Mouse (Mus musculus) neural tube, embryonic 12.5 days (tissue): ENCODE data around the gene Spag8. TPM values are rescaled to one million over a fixed set of nuclear protein-coding genes. Genes with fewer than 3 reads are reported as not detected.
A peak's percentile ranks its signal among the peaks of the same experiment; 100 is the strongest.

Experiments
- ATAC-seq: fragments of 200-750 bp; cut with Nextera tagmentation; 2 replicates; pipeline ENCODE4 v1.8.0; 2017; ENCODE audit warnings: low read depth, mild to moderate bottlenecking, moderate TSS enrichment, moderate library complexity; ENCODE audit not compliant: low FRiP score
- H3K27ac ChIP-seq: fragments of 300-500 bp; sonication (generic); 2 replicates; pipeline ENCODE4 v1.5.1; 2016
- H3K27me3 ChIP-seq: fragments of 300-500 bp; sonication (generic); replicated peaks from 2 replicates; pipeline ENCODE4 v1.6.1; 2016; ENCODE audit warnings: mild to moderate bottlenecking
- H3K36me3 ChIP-seq: fragments of 300-500 bp; sonication (generic); 2 replicates; pipeline ENCODE4 v1.6.1; 2016; ENCODE audit warnings: mild to moderate bottlenecking
- H3K4me1 ChIP-seq: fragments of 300-500 bp; sonication (generic); 2 replicates; pipeline ENCODE4 v1.6.1; 2016
- H3K4me2 ChIP-seq: fragments of 300-500 bp; sonication (generic); replicated peaks from 2 replicates; pipeline ENCODE4 v1.6.1; 2016; ENCODE audit warnings: mild to moderate bottlenecking
- H3K4me3 ChIP-seq: fragments of 300-500 bp; sonication (generic); 2 replicates; pipeline ENCODE4 v1.5.1; 2016
- H3K9ac ChIP-seq: fragments of 300-500 bp; sonication (generic); 2 replicates; pipeline ENCODE4 v1.6.1; 2016; ENCODE audit warnings: mild to moderate bottlenecking
- H3K9me3 ChIP-seq: fragments of 300-500 bp; sonication (generic); 2 replicates; pipeline ENCODE4 v1.6.1; 2016; ENCODE audit warnings: mild to moderate bottlenecking
- WGBS: fragments of 180-500 bp; shearing (Covaris S2); methylation state at CpG from one replicate; pipeline ENCODE4 v1.1.7; 2016; 5-methylcytosine and 5-hydroxymethylcytosine counted together
- polyA plus RNA-seq: library from polyadenylated mRNA; unstranded; fragments of >200 nt; fragmentation: Nextera tagmentation; extraction: Ambion mirVana; gene quantifications from 2 replicates; pipeline ENCODE4 v1.2.1, GENCODE M21; 2016

Spag8 gene
- polyA plus RNA-seq, 1 experiment from 2014 or later, result 3.0 TPM

DNA sequence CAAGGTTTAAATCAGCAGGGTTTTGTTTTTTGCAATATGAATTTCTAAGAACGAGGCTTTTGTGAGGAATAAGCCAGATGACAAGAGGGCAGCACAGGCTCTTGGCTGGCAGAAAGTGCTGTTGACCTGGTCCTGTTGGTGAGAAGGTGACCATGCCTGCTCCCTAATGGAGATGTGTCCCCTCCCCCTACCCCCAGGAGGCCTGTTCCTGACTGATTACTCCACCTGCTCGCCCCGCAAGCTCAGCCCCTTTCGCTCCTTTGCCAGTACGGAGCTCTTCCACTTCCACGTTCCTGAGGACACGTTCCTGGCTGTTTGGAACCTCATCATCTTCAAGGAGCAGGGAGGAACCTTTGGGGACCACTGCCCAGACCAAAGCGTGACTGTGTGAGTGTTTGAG is 20.3 kb upstream of the Spag8 start:
- Histone ChIP-seq H3K36me3 (peaks cover 47% of the 10 kb centered on the region), H3K4me3 (no peak overlapping the region), H3K9ac (no peak overlapping the region)

DNA sequence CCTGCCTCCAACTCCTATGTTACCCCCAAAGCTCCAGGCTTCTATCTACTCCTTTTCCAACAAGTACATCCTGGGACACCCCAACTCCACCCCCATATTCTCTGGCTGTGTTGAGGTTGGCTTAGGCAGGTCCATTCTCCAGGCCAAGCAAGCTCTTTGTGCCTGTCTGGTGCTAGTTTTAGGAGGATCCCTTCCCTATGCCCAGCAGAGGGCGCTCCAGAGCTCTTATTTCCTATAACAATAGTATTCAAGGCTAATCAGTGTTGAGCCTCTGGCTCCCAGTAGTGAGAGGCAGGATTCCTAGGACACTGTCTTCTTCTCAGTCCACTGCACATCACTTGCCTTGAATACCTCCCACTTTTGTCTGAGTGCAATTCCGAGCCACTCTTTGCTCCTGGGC is 18.7 kb upstream of the Spag8 start:
- Histone ChIP-seq H3K9me3 (no peaks in the 10 kb centered on the region), H3K4me2 (peak overlapping the region; percentile 89), H3K4me3 (no peak overlapping the region), H3K36me3 (peaks cover 30% of the 10 kb centered on the region), H3K4me1 (peaks cover 30% of the 10 kb centered on the region), H3K27me3 (no peaks in the 10 kb centered on the region), H3K9ac (peak overlapping the region; percentile 26; the same call in 1 of the 2 replicates), H3K27ac (no peak overlapping the region)
- ATAC-seq, result peak; percentile 29; the same call in 1 of the 2 replicates
- 1% methylated on average over 2 of the region's 2 CpGs for WGBS

More for the DNA sequence above, 20.3 kb upstream of the Spag8 start:
- ATAC-seq, result no peak
- Histone ChIP-seq H3K4me1 (peaks cover 25% of the 10 kb centered on the region), H3K27me3 (no peaks in the 10 kb centered on the region), H3K4me2 (no peak overlapping the region), H3K9me3 (no peaks in the 10 kb centered on the region), H3K27ac (no peak overlapping the region)
- 75% methylated on average over 8 of the region's 8 CpGs for WGBS

DNA sequence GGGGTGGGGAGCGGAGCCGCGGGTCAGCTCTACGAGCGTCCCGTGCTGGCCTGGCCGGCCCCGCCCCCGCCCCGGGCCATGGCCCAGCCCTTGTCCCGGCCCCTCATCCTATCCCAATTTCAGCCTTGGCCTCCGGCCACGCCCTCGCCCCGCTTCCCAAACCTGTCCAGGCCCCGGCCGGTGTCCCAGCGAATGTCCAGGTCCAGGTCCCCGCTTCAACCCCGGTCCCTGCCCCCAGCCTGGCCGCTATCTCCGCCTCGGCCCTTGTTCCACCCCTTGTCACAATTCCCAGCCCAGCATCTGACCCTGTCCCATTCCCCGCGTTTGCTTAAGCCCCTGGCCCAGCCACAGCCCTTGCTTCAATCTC is 16.0 kb upstream of the Spag8 start:
- Histone ChIP-seq H3K27me3 (peaks cover 10% of the 10 kb centered on the region), H3K36me3 (peaks cover 4% of the 10 kb centered on the region; the same call in 1 of the 2 replicates), H3K4me2 (peak overlapping the region; percentile 89), H3K4me3 (peak overlapping the region; percentile 87), H3K9ac (peak overlapping the region; percentile 97), H3K9me3 (no peaks in the 10 kb centered on the region), H3K4me1 (peaks cover 30% of the 10 kb centered on the region), H3K27ac (no peak overlapping the region)
- peak; percentile 68 for ATAC-seq
- WGBS, result 0% methylated on average over 17 of the region's 25 CpGs

DNA sequence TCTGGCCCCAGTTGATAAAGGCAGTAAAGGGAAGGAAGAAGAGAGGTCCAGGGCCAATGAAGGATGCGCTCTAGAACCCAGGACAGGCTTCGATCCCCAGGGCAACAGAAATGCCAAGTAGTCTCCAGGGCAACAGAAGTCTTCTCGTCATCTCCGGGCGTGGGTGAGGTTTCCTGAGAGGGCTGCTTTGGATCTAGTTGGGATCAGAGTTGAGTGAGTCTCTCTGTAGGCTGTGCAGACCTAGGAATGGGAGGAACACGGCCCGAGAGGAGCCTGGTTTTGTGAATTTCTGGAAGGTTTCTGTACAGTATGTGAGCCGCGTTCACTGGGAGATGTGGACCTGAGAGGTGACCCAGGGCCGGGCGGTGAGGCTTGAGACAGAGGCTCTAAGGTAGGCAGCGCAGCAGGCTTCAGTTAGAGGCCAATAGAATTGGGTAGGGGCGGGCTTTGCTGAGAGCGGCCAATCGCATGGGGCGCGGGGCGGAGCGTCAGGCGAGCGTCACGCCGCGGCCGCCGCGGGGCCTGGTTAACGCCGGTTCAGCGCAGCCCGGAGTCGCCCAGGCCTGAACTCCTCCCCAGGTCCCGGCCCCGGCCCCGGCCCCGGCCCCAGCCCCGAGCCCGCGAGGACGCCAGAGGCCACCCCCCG is 15.5 kb upstream of the Spag8 start, which contains the start of the genes Tmem8b and Fam221b:
TSS of gene Tmem8b (plus strand) at position 190 of the 646 bp plus-strand sequence.
TSS of gene Fam221b (minus strand) at position 364 of the 646 bp plus-strand sequence.
- H3K27me3 ChIP-seq, result peaks cover 10% of the 10 kb centered on the region
- no peaks in the 10 kb centered on the region for H3K9me3 ChIP-seq
- H3K4me3 ChIP-seq, result peak within 1 kb of the TSS; percentile 87
- under 1% methylated on average over 37 of the region's 41 CpGs for WGBS
- H3K9ac ChIP-seq, result peak within 1 kb of the TSS; percentile 97
- H3K4me2 ChIP-seq, result peak within 1 kb of the TSS; percentile 89
- ATAC-seq, result peak; percentile 91
- H3K36me3 ChIP-seq, result no peaks in the 10 kb centered on the region
- no peak within 1 kb of the TSS for H3K27ac ChIP-seq
- peaks cover 30% of the 10 kb centered on the region for H3K4me1 ChIP-seq

DNA sequence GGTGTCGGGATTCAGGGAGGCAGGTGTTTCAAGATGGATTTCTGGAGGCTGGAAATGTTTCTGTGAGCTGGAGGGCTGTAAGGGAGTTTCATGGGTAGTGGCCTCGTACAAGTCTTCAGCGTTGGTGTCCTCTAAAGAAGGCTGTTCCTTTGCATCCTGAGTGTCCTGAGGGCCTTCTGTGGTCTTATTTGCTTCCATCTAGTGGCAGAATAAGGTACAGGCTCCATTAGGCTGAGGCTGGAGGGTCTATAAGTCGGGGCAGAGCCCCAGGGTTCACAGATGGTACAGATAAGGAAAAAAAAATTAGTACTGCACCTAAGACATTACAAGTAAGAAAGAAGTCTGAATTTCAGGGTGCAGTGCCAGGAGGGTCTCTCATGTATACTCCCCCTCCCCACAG is 13.0 kb upstream of the Spag8 start:
- H3K4me1 ChIP-seq, result peaks cover 25% of the 10 kb centered on the region
- no peak overlapping the region for H3K9ac ChIP-seq
- H3K9me3 ChIP-seq, result no peaks in the 10 kb centered on the region
- H3K36me3 ChIP-seq, result no peaks in the 10 kb centered on the region
- H3K4me3 ChIP-seq, result no peak overlapping the region
- ATAC-seq, result no peak
- no peak overlapping the region for H3K27ac ChIP-seq
- 32% methylated on average over 4 of the region's 4 CpGs for WGBS
- H3K4me2 ChIP-seq, result no peak overlapping the region
- H3K27me3 ChIP-seq, result peaks cover 29% of the 10 kb centered on the region

DNA sequence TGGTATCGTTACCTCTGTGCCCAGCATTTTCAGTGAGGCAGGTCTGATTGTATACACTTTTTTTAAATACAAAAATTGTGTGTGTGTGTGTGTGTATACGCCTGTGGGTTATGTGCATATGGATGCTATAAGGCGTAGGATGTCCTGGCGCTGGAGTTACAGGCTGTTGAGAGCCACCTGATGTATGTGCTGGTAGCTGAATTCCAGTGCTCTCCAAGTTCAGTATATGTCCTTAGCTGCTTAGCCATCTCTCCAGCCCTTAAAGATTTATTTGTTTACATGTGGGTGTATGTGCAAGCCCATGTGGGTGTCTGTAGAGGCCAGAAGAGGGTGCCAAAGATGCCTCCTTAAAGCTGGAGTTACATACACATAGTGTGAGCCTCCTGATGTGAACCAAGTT is 3.8 kb upstream of the Spag8 start:
- H3K9ac ChIP-seq, result no peak overlapping the region
- H3K27ac ChIP-seq, result no peak overlapping the region
- H3K27me3 ChIP-seq, result peaks cover 15% of the 10 kb centered on the region; the same call in 1 of the 2 replicates
- WGBS, result 63% methylated on average over 4 of the region's 4 CpGs
- no peaks in the 10 kb centered on the region for H3K9me3 ChIP-seq
- H3K4me2 ChIP-seq, result peak overlapping the region; percentile 85
- no peak overlapping the region for H3K4me3 ChIP-seq
- H3K36me3 ChIP-seq, result no peaks in the 10 kb centered on the region
- no peak for ATAC-seq
- peaks cover 20% of the 10 kb centered on the region for H3K4me1 ChIP-seq

DNA sequence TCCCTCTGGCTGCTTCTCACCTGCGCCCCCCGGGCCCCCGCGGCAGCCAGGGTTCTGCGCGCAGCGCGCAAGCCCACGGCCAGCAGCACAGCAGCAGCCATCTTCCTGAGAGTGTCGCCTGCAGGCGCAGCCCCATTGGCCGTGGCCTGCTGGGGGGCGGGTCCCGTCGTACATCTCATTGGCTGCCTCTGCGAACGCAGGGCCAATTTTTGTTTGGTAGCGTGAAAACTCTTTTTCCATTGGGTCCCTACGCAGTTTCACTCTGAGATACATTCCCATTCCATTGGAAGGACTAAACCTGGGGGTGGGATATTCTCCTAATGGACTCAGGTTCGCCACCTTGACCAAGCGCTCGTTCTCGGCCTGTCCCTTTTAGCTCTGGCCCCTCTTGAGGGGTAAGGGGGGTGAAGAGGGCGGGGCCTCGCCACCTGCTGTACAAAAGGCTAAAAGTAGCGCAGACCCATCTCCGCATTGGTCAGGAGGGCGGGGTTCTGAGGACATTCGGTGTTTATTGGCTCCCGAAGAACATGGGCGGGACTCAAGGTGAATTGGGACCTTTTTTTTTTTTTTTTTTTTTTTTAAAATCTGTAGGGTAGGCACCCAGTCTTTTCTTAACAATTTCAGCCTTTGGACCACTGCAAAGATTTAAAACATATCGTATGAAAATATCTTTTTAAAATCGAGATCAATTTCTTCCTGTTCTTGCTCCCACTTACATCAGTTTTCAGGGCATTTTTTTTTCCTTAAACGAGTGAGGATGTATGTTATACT is 3.1 kb upstream of the Spag8 start, which contains the start of gene Hint2:
TSS of gene Hint2 (minus strand) at position 128 of the 771 bp plus-strand sequence.
- WGBS, result 2% methylated on average over 34 of the region's 34 CpGs
- peak within 1 kb of the TSS; percentile 85 for H3K4me2 ChIP-seq
- peak within 1 kb of the TSS; percentile 90 for H3K9ac ChIP-seq
- no peaks in the 10 kb centered on the region for H3K9me3 ChIP-seq
- peak within 1 kb of the TSS; percentile 87 for H3K27ac ChIP-seq
- peaks cover 4% of the 10 kb centered on the region; the same call in 1 of the 2 replicates for H3K36me3 ChIP-seq
- ATAC-seq, result peak; percentile 98
- 0 out of 2 replicates have a peak, but pooled peaks cover 8% of the 10 kb centered on the region for H3K27me3 ChIP-seq
- H3K4me1 ChIP-seq, result peaks cover 20% of the 10 kb centered on the region
- H3K4me3 ChIP-seq, result peak within 1 kb of the TSS; percentile 81

DNA sequence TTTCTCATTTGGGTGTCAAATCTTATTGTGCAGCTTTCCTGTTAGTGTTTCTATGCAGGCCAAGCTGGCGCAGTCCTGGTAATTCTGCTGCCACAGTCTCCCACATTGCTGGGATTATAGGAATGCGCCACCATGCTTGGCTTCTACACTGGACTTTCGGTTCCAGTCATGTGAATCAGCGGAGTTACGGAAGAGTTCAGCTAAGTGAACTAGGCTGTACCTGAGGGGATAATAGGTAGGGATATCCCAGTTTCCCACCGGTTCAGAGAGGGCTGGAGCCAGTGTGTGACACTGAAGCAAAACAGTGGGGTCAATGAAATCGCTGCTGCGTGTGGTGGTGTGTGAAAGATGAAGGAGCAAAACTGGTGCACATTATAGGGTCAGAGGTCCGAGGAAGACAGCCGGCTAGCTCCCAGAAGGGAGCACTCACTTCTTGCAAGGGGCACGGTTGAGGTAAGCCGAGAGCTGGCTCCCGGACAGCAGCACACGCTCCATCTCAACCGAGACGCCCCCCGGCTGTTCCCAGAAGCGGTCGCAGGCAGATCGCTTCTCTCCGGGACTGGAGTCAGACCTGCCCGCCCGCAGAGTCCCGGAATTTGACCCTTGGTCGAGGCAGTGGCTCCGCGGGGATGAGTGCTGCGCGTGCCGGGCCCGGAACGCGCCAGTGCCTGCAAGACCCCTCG is 2.4 kb upstream of the Spag8 start:
- 6% methylated on average over 34 of the region's 34 CpGs for WGBS
- Histone ChIP-seq H3K4me3 (peak overlapping the region; percentile 81), H3K9ac (peak overlapping the region; percentile 90), H3K4me2 (peak overlapping the region; percentile 85), H3K27me3 (0 out of 2 replicates have a peak, but pooled peaks cover 3% of the 10 kb centered on the region), H3K4me1 (peaks cover 20% of the 10 kb centered on the region), H3K9me3 (no peaks in the 10 kb centered on the region), H3K27ac (peak overlapping the region; percentile 87), H3K36me3 (peaks cover 9% of the 10 kb centered on the region; the same call in 1 of the 2 replicates)
- peak; percentile 56 for ATAC-seq

DNA sequence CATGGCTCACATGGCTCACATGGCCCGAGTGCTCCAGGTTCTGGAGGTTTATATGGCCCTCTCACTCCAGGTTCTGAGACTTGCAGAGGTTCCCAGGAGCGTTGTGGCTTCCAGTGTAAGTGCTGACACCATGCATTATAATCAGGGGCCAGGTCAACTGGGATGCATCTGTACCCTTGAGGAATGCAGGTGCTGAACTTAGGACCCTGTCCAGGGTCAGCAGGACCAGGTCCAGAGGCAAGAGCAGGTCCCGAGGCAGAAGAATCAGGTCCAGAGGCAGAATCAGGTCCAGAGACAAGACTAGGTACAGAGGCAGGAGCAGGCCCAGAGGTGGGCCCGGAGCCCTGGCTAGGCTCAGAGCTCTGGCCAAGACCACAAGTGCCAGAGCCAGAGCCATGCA is 668 bp downstream of the Spag8 start:
- Histone ChIP-seq H3K9ac (no peak overlapping the region), H3K36me3 (peaks cover 31% of the 10 kb centered on the region), H3K27ac (no peak overlapping the region), H3K4me1 (peaks cover 20% of the 10 kb centered on the region), H3K27me3 (no peaks in the 10 kb centered on the region), H3K9me3 (peaks cover 7% of the 10 kb centered on the region; the same call in 1 of the 2 replicates), H3K4me2 (peak overlapping the region; percentile 54), H3K4me3 (no peak overlapping the region)
- ATAC-seq, result no peak
- 92% methylated on average over 4 of the region's 4 CpGs for WGBS

DNA sequence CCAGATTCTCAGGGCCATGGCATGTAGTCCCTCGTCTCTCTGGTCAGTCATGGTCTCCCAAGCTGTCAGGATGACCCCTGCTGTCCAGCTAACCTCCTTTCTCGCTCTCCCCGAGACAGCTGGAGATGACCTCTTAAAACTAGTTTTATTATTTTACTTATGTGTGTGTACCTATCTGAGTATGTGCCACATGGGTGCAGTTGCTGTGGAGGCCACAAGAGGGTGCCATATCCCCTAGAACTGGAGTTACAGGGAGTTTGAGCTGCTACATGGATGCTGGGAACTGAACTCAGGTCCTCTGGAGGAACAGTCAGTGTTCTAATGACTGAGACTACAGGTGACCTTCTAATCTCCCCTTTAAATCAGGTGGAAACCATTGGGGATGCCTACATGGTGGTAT is 3.6 kb downstream of the Spag8 start:
- Histone ChIP-seq H3K4me2 (no peak overlapping the region), H3K27ac (no peak overlapping the region), H3K27me3 (no peaks in the 10 kb centered on the region), H3K4me1 (peaks cover 10% of the 10 kb centered on the region), H3K9me3 (peaks cover 7% of the 10 kb centered on the region; the same call in 1 of the 2 replicates), H3K4me3 (no peak overlapping the region), H3K36me3 (peaks cover 39% of the 10 kb centered on the region), H3K9ac (no peak overlapping the region)
- ATAC-seq, result no peak
- WGBS, result 98% methylated on average over 3 of the region's 3 CpGs

DNA sequence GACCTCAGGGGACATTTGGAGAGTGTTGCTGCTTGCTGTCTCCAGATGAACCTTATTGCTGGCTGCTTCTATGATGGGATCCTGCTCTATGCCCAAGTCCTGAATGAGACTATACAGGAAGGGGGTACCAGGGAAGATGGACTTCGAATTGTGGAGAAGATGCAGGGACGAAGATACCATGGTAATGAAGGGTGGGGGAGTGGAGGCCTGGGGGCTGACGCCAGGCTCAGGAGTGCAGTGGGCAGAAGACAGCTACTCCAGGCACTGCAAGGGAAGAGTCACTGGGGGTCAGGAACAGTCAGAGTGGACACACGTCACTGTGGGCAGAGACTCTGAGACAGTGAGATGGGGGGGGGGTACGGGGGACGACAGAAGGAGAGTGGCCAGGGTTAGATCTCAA is 12.9 kb downstream of the Spag8 start:
- no peak for ATAC-seq
- WGBS, result 86% methylated on average over 6 of the region's 6 CpGs
- H3K27me3 ChIP-seq, result no peaks in the 10 kb centered on the region
- H3K4me2 ChIP-seq, result no peak overlapping the region
- H3K27ac ChIP-seq, result no peak overlapping the region
- H3K4me3 ChIP-seq, result no peak overlapping the region
- H3K9ac ChIP-seq, result no peak overlapping the region
- H3K4me1 ChIP-seq, result no peaks in the 10 kb centered on the region
- peaks cover 19% of the 10 kb centered on the region for H3K36me3 ChIP-seq
- no peaks in the 10 kb centered on the region for H3K9me3 ChIP-seq

DNA sequence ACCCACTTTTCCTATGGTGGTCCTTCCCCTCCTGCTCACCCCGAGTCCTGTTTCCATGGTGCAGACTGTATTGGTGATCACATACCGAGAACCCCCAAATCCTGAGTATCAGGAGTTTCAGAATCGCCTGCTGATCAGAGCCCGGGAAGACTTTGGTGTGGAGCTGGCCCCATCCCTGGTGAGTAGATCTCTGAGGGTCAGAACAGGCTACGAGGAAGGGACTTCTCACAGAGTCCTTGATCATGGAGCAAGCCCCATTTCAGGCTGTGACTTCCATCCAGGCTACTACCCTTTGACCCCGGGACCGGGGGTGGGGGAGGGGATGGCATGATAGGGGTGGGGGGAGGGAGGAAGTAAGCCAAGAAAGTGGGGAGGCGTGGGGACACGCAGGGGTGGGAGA is 13.3 kb downstream of the Spag8 start:
- WGBS, result 78% methylated on average over 9 of the region's 9 CpGs
- ATAC-seq, result no peak
- Histone ChIP-seq H3K4me1 (no peaks in the 10 kb centered on the region), H3K36me3 (peaks cover 19% of the 10 kb centered on the region), H3K4me2 (no peak overlapping the region), H3K27me3 (no peaks in the 10 kb centered on the region), H3K9ac (no peak overlapping the region), H3K27ac (no peak overlapping the region), H3K4me3 (no peak overlapping the region), H3K9me3 (no peaks in the 10 kb centered on the region)
